Mouse (Mus musculus): ENCODE results near the gene Pla2g2f. TPM values are rescaled to one million over a fixed set of nuclear protein-coding genes. Genes with fewer than 3 reads are reported as not detected.

Gene Pla2g2f
- polyA plus RNA-seq, 1 experiment from 2014 or later: not detected

GRCm38 (mm10) chr4:138714186-138714585 is 43.2 kb downstream of the Pla2g2f start:
- H3K4me2 ChIP-seq (ENCODE audit: low read length): no peak overlapping the region
- no peaks in the 10 kb centered on the region for H3K27me3 ChIP-seq (replicated peaks; ENCODE audit: control insufficient read depth, insufficient read depth, low read length)
- no peaks in the 10 kb centered on the region for H3K9me3 ChIP-seq (ENCODE audit: control insufficient read depth, low read length)
- H3K27ac ChIP-seq (ENCODE audit: low read length): no peak overlapping the region
- no peak overlapping the region for H3K4me3 ChIP-seq (replicated peaks; ENCODE audit: low read length)
- ATAC-seq: no peak
- H3K9ac ChIP-seq (replicated peaks; ENCODE audit: low read depth, low read length): no peak overlapping the region
- H3K36me3 ChIP-seq (ENCODE audit: control insufficient read depth, insufficient read depth): no peaks in the 10 kb centered on the region
- WGBS: 61% methylated on average over 1 of the region's 1 CpGs
- H3K4me1 ChIP-seq (replicated peaks; ENCODE audit: control insufficient read depth, insufficient read depth, low read length): peaks cover 19% of the 10 kb centered on the region

- no peak overlapping the region for H3K27ac ChIP-seq (ENCODE audit: low read length)
- H3K4me1 ChIP-seq (replicated peaks; ENCODE audit: control insufficient read depth, insufficient read depth, low read length): peaks cover 19% of the 10 kb centered on the region
- H3K4me3 ChIP-seq (replicated peaks; ENCODE audit: low read length): no peak overlapping the region
- H3K9me3 ChIP-seq (ENCODE audit: control insufficient read depth, low read length): no peaks in the 10 kb centered on the region
- WGBS: 79% methylated on average over 8 of the region's 8 CpGs
- H3K9ac ChIP-seq (replicated peaks; ENCODE audit: low read depth, low read length): no peak overlapping the region
- no peak overlapping the region for H3K4me2 ChIP-seq (ENCODE audit: low read length)
- no peaks in the 10 kb centered on the region for H3K27me3 ChIP-seq (replicated peaks; ENCODE audit: control insufficient read depth, insufficient read depth, low read length)
- ATAC-seq: no peak
- no peaks in the 10 kb centered on the region for H3K36me3 ChIP-seq (ENCODE audit: control insufficient read depth, insufficient read depth)
These were observed 44.8 kb downstream of the Pla2g2f start for GRCm38 (mm10) chr4:138712621-138713020.

- H3K27ac ChIP-seq (ENCODE audit: low read length): no peak overlapping the region
- H3K4me3 ChIP-seq (replicated peaks; ENCODE audit: low read length): no peak overlapping the region
- no peaks in the 10 kb centered on the region for H3K9me3 ChIP-seq (ENCODE audit: control insufficient read depth, low read length)
- no peaks in the 10 kb centered on the region for H3K27me3 ChIP-seq (replicated peaks; ENCODE audit: control insufficient read depth, insufficient read depth, low read length)
- 90% methylated on average over 11 of the region's 11 CpGs for WGBS
- peaks cover 19% of the 10 kb centered on the region for H3K4me1 ChIP-seq (replicated peaks; ENCODE audit: control insufficient read depth, insufficient read depth, low read length)
- no peak overlapping the region for H3K4me2 ChIP-seq (ENCODE audit: low read length)
- ATAC-seq: no peak
- H3K36me3 ChIP-seq (ENCODE audit: control insufficient read depth, insufficient read depth): no peaks in the 10 kb centered on the region
- no peak overlapping the region for H3K9ac ChIP-seq (replicated peaks; ENCODE audit: low read depth, low read length)
These were observed 45.3 kb downstream of the Pla2g2f start for GRCm38 (mm10) chr4:138712096-138712495.

DNA sequence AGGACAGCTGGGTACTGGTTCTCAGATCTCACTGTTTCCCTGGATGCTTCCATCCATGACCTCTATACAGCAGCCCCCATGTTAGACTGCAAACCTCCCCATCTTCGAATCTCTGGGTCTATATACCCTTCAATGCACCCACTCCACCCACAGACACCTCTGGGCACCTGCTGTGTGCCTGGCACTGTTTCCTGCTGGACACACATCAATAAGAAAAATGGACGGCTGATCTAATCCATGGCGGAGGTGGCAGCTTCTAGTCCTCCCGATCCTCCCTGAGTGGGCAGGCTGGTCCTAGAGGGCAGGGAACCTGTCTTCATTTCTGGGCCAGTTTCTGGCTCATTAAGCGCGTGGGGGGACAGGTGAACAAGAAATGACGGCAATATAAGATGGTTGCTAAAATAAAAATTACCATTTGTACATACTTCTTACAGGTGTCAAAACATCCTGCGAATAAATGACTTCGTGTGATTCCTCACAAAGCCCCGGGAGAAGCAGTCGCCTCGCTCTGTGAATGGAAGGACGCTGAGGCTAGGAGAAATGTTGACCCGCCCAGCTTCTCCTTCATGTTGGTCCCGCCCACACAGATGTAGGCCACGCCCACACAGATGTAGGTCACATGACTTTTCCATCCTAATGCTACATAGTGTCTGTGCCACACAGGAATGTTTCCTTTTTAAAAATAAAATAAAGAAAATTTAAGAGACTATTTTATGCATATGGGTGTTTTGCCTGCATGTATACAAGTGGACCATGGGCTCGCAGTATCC is 46.2 kb downstream of the Pla2g2f start:
- Histone ChIP-seq H3K4me2 (ENCODE audit: low read length) (peak overlapping the region; percentile 24; the same call in 1 of the 2 replicates), H3K27ac (ENCODE audit: low read length) (peak overlapping the region; percentile 46; the same call in 1 of the 2 replicates), H3K36me3 (ENCODE audit: control insufficient read depth, insufficient read depth) (no peaks in the 10 kb centered on the region), H3K9ac (replicated peaks; ENCODE audit: low read depth, low read length) (no peak overlapping the region), H3K9me3 (ENCODE audit: control insufficient read depth, low read length) (no peaks in the 10 kb centered on the region), H3K4me1 (replicated peaks; ENCODE audit: control insufficient read depth, insufficient read depth, low read length) (peaks cover 19% of the 10 kb centered on the region), H3K27me3 (replicated peaks; ENCODE audit: control insufficient read depth, insufficient read depth, low read length) (no peaks in the 10 kb centered on the region), H3K4me3 (replicated peaks; ENCODE audit: low read length) (no peak overlapping the region)
- WGBS: 60% methylated on average over 17 of the region's 17 CpGs
- ATAC-seq: 0 out of 2 replicates have a peak, but pooled peaks have one; percentile 45

- peak; percentile 83 for ATAC-seq
- peak overlapping the region; percentile 46 for H3K27ac ChIP-seq (ENCODE audit: low read length)
- H3K36me3 ChIP-seq (ENCODE audit: control insufficient read depth, insufficient read depth): no peaks in the 10 kb centered on the region
These were observed 46.8 kb downstream of the Pla2g2f start for GRCm38 (mm10) chr4:138710633-138711032.

DNA sequence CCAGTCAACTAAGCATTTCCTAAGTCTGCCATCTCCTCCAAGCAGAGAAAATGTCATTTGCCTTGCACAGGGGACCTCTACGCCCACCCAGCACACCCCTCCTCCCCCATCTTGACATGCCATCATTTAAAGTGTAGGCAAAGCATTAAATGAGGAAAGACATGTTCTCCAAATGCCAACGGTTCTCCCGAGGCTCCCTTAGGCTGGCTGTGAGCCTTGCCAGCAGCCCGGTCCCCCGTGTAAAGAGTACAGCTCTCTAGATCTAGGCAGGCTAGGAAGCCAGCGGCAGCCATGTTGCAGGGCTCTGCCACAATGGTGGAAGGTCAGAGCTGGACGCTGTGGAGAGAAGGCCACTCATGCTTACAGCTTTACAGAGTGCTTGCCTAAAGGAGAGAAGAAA is 47.5 kb downstream of the Pla2g2f start:
- Histone ChIP-seq H3K36me3 (ENCODE audit: control insufficient read depth, insufficient read depth) (no peaks in the 10 kb centered on the region), H3K4me2 (ENCODE audit: low read length) (0 out of 2 replicates have a peak overlapping the region, but pooled peaks have one; percentile 6), H3K27ac (ENCODE audit: low read length) (peak overlapping the region; percentile 39), H3K4me3 (replicated peaks; ENCODE audit: low read length) (no peak overlapping the region), H3K27me3 (replicated peaks; ENCODE audit: control insufficient read depth, insufficient read depth, low read length) (no peaks in the 10 kb centered on the region), H3K9ac (replicated peaks; ENCODE audit: low read depth, low read length) (no peak overlapping the region), H3K9me3 (ENCODE audit: control insufficient read depth, low read length) (no peaks in the 10 kb centered on the region), H3K4me1 (replicated peaks; ENCODE audit: control insufficient read depth, insufficient read depth, low read length) (peaks cover 19% of the 10 kb centered on the region)
- 45% methylated on average over 7 of the region's 7 CpGs for WGBS
- peak; percentile 55; the same call in 1 of the 2 replicates for ATAC-seq

More at GRCm38 (mm10) chr4:138710633-138711032, 46.8 kb downstream of the Pla2g2f start:
- Histone ChIP-seq H3K27me3 (replicated peaks; ENCODE audit: control insufficient read depth, insufficient read depth, low read length) (no peaks in the 10 kb centered on the region), H3K9me3 (ENCODE audit: control insufficient read depth, low read length) (no peaks in the 10 kb centered on the region), H3K9ac (replicated peaks; ENCODE audit: low read depth, low read length) (no peak overlapping the region), H3K4me2 (ENCODE audit: low read length) (peak overlapping the region; percentile 24; the same call in 1 of the 2 replicates), H3K4me1 (replicated peaks; ENCODE audit: control insufficient read depth, insufficient read depth, low read length) (peaks cover 19% of the 10 kb centered on the region), H3K4me3 (replicated peaks; ENCODE audit: low read length) (no peak overlapping the region)
- 46% methylated on average over 11 of the region's 11 CpGs for WGBS

DNA sequence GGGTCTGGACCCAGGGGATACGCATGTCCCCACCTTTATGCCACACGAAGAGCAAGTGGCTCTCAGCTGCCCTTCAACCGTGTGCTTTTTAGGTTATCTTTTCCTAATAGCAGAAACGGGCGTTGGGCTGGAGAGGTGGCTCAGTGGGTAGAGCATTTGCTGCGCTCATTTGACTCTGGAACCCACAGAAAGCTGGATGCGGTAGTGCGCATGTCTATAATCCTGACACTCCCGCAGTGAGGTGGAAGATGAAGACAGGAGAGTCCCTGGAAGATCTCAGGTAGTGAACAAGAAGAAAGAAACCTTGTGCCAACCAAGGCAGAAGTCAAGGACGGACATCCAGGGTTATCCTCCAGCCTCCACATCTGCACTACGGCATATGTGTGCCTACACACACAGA is 48.2 kb downstream of the Pla2g2f start:
- no peaks in the 10 kb centered on the region for H3K36me3 ChIP-seq (ENCODE audit: control insufficient read depth, insufficient read depth)
- WGBS: 82% methylated on average over 11 of the region's 11 CpGs
- ATAC-seq: no peak
- H3K4me2 ChIP-seq (ENCODE audit: low read length): no peak overlapping the region
- no peaks in the 10 kb centered on the region for H3K27me3 ChIP-seq (replicated peaks; ENCODE audit: control insufficient read depth, insufficient read depth, low read length)
- H3K27ac ChIP-seq (ENCODE audit: low read length): no peak overlapping the region
- H3K9ac ChIP-seq (replicated peaks; ENCODE audit: low read depth, low read length): no peak overlapping the region
- peaks cover 19% of the 10 kb centered on the region for H3K4me1 ChIP-seq (replicated peaks; ENCODE audit: control insufficient read depth, insufficient read depth, low read length)
- no peaks in the 10 kb centered on the region for H3K9me3 ChIP-seq (ENCODE audit: control insufficient read depth, low read length)
- no peak overlapping the region for H3K4me3 ChIP-seq (replicated peaks; ENCODE audit: low read length)

DNA sequence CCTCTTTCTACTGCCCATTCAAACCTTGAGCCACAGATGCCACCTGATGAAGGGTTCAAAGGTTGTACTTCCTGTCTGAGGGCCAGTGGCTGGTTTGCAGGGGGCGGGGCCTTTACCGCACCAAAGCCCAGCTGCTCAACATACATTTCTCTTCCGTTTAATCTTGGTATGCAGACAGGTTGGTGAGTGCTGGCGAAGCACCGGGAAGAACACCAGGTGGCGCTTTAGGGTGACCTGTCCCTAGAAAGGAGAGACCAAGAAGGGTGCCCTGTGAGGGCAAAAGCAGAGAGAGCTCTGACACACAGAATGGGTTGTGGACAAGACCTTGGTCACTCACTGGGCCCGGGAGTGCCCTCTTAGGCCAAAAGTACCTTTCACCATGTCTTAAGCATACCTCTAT is 48.8 kb downstream of the Pla2g2f start:
- H3K27me3 ChIP-seq (replicated peaks; ENCODE audit: control insufficient read depth, insufficient read depth, low read length): no peaks in the 10 kb centered on the region
- peaks cover 19% of the 10 kb centered on the region for H3K4me1 ChIP-seq (replicated peaks; ENCODE audit: control insufficient read depth, insufficient read depth, low read length)
- no peak overlapping the region for H3K4me3 ChIP-seq (replicated peaks; ENCODE audit: low read length)
- H3K9me3 ChIP-seq (ENCODE audit: control insufficient read depth, low read length): no peaks in the 10 kb centered on the region
- no peak for ATAC-seq
- no peaks in the 10 kb centered on the region for H3K36me3 ChIP-seq (ENCODE audit: control insufficient read depth, insufficient read depth)
- no peak overlapping the region for H3K9ac ChIP-seq (replicated peaks; ENCODE audit: low read depth, low read length)
- 11% methylated on average over 7 of the region's 7 CpGs for WGBS
- H3K4me2 ChIP-seq (ENCODE audit: low read length): no peak overlapping the region
- no peak overlapping the region for H3K27ac ChIP-seq (ENCODE audit: low read length)

DNA sequence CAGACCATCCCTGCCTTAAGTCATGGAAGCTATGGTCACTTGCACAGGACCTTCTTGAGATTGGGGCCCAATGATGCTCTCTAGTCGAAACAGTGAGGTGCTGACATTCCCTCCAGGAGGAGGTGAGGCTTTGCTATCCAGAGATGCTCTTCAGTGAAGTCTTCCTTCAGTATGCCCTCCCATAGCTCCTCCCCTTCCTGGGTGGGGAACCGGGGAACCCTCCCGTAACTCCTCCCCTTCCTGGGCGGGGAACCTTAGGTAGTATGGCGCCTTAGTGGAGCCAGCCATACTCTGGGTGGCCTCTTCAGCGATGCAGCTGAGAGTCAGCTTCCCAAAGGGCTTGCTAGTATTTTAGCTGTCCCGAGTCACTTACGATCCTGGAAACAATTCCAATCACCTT is 50.8 kb downstream of the Pla2g2f start:
- H3K4me2 ChIP-seq (ENCODE audit: low read length): no peak overlapping the region
- H3K9me3 ChIP-seq (ENCODE audit: control insufficient read depth, low read length): no peaks in the 10 kb centered on the region
- H3K4me3 ChIP-seq (replicated peaks; ENCODE audit: low read length): no peak overlapping the region
- no peak overlapping the region for H3K27ac ChIP-seq (ENCODE audit: low read length)
- no peak for ATAC-seq
- H3K27me3 ChIP-seq (replicated peaks; ENCODE audit: control insufficient read depth, insufficient read depth, low read length): 0 out of 2 replicates have a peak, but pooled peaks cover 2% of the 10 kb centered on the region
- 92% methylated on average over 8 of the region's 8 CpGs for WGBS
- no peaks in the 10 kb centered on the region for H3K36me3 ChIP-seq (ENCODE audit: control insufficient read depth, insufficient read depth)
- no peak overlapping the region for H3K9ac ChIP-seq (replicated peaks; ENCODE audit: low read depth, low read length)
- H3K4me1 ChIP-seq (replicated peaks; ENCODE audit: control insufficient read depth, insufficient read depth, low read length): peaks cover 17% of the 10 kb centered on the region
